Mouse (Mus musculus): ENCODE measurements around the gene Adsl.
A peak's percentile ranks its signal among the peaks of the same experiment; 100 is the strongest.
"Not testable (repeated sequence)": the region's sequence is repeated elsewhere in the genome, so short reads cannot be mapped to it uniquely, and the experiment has no call there.

Gene Adsl

DNA sequence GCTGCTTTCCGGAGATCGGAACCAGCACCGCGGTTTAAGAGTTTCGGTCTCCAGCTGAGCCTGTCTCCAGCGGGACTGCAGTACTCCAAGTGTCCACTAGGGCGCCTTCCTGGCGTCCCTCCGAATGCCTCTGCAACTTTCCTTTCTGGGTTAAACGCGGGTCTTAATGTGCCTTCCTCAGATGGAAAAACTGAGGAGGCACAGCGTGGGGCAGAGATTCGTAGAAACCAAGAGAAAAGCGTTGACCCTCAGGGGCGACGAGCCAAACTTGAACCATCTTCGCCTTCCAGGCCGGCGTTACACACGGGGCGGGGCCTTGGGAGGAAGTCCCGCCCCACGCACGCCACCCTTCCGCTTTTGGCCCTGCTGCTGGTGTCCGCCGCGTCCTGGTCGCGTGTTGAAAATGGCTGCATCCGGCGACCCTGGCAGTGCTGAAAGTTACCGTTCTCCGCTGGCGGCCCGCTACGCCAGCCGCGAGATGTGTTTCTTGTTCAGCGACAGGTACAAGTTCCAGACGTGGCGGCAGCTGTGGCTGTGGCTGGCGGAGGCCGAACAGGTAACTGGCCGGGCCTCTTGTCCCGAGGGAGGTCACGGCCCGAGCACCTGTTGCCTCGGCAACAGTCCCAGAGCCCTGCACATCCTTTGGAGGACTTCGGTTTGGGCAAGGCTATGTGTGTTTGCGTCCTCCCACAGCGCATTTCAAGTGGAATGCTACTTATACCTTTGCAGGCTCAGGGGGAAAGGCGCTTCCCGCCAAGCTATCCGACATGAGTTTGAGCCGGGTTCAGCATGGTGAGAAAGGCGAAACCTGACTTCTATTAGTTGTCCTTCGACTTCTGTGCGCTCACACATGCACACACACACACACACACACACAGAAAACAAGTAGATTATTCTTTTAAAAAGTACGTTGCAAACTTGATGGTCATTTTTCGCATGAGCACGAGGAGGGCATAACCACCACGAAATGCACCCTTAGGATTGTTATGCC lies at the start of gene Adsl:
TSS of gene Adsl (plus strand) at position 346 of the 991 bp plus-strand sequence.
- DNase-seq: peak; percentile 88

GRCm38 (mm10) chr15:80899806-80900205 lies 48.5 kb upstream of the Adsl start:
- DNase-seq: no peak

DNA sequence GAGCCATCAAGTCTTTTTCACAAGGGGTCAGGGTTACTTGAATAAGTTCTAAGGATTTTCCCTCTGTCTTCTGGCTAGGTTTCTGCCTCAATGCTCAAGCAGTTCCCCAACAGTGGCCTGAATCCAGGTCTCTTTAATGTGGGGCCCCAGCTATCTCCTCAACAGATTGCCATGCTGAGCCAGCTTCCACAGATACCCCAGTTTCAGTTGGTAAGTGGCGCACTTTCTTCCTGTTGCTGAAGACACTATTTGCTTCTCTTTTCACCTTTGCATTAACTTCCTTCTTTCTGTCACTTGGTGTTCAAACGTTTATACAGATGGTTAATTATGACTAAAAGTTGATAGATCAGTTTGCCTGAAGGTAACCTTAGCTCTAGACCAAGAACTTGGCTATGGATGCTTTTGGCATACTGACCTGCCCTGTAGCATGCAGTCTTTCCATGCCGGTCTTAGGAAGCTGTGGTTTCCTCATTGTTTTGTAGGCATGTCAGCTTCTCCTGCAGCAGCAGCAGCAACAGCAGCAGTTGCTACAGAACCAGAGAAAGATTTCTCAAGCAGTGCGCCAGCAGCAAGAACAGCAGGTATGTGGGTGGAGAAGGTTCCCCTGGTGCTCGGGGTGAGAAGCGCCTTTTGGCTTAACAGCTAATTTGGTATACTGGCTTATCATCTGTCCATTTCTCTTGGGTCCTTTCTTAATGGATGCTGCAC lies 46.3 kb upstream of the Adsl start:
- no peak for DNase-seq

DNA sequence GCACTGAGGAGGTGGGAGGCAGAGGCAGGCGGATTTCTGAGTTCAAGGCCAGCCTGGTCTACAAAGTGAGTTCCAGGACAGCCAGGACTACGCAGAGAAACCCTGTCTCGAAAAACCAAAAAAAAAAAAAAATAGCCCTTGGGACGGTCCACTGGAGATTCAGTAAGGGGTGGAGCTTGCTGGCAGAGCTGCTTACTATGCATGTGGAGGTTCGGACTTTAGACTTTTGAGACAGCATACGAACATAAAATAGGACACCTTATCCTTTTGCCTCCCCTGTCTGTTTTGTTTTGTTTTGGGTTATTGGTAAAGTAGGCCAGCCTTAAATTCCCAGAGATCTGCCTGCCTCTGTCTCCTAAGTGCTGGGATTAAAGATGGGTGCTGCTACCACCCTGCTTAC lies 43.5 kb upstream of the Adsl start:
- DNase-seq: not testable (repeated sequence)

- no peak for DNase-seq
Observed at GRCm38 (mm10) chr15:80910183-80910582, 38.1 kb upstream of the Adsl start.

DNA sequence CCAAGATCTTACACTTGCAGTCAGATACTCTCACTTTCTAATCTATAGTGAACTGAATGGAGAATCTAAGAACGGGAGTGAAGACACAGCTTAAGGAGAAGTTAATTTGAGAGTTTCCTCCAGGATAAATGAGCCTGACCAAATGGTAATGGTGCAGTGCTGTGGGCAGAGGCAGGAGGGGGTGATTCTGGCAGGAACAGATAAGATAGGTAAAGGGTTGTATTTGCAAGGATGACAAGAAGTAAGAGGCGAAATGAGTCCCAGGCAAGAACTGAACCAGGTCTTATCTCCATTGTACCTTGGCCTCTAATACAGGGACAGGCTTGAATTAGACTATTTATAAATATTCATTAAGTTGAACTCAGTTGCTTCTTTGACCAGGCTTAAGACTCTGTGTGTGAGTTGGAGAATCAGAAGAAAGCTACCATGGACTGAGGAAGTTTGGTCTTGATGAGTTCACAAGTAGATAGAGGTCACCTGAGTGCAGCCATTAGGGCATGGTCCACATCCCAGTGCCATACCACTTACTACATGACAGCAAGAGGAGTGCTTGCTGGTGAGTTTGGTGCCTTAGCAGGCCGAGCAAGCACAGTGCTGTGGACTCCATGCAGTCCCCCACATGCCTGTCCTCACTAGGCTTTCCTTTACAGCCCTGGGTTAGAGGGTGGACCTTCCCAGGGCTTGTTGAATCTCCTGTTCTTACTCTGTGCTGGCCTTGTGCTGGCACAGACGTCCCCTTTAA lies 37.3 kb upstream of the Adsl start:
- DNase-seq: no peak

DNA sequence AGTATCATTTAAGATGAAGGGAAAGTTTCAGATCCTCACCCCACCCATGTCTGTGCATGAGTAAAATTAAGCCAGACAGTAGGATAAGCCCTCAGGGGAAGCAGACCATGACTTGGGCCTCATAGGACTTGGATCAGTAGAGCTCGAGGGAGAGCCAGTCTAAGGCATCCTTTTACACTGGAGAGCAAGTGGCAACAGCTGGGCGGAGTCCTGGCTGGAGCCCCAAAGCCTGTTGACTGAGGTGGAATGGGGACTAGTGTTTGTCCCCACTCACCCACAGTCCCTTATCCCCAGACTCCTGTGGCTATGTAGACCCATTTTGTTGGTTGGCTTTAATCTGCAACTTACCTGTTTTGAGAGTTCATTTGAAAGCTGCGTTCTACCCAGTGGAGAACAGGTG lies 36.1 kb upstream of the Adsl start:
- DNase-seq: no peak

GRCm38 (mm10) chr15:80913803-80914202 lies 34.5 kb upstream of the Adsl start:
- DNase-seq: no peak

DNA sequence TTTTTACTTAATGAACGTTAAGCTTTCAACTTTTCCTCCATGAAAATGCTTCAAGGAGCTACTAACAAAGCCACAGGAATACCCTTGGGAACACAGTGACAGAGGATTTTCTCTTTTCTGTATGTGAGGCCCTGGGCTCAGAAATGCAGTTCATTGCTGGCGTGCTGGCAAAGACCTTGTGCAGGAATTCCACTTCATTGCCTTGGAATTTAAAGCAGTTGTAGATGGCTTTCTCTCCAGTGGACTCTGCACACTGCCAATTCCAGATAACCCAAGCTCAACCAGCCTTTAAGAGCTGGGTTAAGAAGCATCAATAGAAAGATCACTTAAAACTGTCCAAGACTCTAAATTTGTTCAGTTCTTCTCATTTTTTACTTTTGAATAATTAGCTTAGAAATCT lies 32.4 kb upstream of the Adsl start:
- no peak for DNase-seq

DNA sequence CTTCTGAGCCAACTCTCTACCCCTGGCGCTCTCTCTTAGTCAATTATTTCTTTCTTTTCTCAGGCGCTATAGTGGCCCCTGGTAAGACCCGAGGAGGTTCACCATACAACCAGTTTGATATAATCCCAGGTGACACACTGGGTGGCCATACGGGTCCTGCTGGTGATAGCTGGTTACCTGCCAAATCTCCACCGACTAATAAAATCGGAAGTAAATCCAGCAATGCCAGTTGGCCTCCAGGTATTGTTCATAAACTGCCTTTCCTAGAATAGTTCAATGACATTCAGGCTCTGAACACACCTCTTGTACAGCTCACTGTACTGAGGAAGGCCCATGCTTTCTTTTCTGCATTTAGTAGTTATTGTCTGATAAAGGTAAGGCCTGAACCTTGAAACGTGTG lies 31.7 kb upstream of the Adsl start:
- DNase-seq: no peak

DNA sequence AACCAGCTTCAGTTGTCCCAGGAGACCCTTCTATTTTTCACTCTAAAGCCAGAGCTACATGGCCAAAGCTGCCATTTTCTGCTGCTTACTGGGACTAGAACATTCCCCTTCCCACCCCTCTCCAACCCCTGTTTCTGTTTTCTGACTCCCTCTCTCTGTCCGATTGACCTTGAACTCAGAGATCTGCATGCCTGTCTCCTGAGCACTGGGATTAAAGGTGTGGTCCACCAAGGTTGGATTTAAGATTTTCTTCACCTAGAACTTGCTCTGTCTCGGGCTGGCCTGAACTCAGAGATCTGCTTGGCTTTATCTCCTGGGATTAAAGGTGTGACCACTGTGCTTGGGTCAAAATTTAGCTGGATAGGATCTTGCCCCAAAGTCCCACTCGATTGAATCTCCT lies 27.9 kb upstream of the Adsl start:
- no peak for DNase-seq

DNA sequence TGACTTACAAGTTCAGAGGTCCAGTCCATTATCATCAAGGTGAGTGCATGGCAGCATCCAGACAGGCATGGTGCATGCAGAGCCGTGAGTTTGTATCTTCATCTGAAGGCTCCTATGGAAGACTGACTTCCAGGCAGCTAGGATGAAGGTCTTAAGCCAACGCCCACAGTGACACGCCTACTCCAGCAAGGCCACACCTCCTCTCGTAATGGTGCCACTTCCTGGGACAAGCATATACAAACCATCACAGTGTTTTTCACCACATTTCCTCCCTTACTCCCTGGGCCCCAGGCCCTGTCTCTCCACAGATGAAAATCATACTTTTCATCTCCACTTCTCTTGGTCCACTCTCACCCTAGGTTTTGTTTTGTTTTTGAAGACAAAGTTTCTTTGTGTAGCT lies 26.5 kb upstream of the Adsl start:
- DNase-seq: no peak

- DNase-seq: no peak
Observed at GRCm38 (mm10) chr15:80924211-80924610, 24.1 kb upstream of the Adsl start.

DNA sequence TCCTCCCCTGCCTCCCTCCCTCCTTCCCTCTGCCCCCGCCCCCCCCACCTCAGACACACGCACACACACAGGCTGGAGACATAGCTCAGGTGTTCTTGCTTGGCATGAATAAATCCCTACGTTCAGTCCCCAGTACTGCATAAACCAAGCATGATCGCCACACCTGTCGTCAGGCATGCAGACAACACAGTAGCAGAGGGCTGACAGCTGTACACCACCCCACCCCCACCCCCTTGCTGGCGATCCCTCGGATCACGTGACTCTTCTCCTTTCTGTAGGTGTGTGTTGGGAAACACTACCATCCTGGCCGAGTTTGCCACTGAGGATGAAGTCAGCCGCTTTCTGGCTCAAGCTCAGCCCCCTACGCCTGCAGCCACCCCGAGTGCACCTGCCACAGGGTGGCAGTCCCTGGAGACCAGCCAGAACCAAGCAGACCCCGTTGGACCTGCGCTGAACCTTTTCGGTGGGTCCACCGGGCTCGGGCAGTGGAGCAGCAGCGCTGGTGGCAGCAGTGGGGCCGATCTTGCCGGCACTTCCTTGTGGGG lies 19.4 kb upstream of the Adsl start:
- DNase-seq: no peak

DNA sequence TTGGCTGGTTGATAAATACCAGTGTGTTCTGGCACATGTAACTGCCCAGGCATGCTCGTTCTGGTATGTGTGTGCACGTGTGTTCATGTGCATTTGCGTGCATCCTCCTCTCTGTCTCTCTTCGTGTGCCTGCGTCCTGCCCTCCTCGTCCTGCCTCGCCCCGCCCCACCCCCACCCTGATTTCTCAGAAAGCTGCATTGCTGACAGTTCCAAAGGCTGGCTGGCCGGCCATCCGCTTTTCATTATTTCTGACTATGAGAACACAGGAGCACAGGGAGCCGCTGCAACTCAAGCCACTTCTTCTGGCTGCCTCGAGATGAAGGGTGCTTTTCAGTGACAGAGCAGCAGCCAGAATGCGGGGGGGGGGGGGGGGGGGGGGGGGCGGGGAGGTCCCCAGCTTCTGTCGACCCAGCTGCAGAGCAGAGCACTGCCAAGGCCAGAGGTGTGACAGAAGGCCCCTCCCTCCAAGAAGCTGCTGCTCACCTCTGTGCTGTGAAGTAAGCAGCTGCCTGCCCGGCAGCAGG lies 18.2 kb upstream of the Adsl start:
- no peak for DNase-seq

DNA sequence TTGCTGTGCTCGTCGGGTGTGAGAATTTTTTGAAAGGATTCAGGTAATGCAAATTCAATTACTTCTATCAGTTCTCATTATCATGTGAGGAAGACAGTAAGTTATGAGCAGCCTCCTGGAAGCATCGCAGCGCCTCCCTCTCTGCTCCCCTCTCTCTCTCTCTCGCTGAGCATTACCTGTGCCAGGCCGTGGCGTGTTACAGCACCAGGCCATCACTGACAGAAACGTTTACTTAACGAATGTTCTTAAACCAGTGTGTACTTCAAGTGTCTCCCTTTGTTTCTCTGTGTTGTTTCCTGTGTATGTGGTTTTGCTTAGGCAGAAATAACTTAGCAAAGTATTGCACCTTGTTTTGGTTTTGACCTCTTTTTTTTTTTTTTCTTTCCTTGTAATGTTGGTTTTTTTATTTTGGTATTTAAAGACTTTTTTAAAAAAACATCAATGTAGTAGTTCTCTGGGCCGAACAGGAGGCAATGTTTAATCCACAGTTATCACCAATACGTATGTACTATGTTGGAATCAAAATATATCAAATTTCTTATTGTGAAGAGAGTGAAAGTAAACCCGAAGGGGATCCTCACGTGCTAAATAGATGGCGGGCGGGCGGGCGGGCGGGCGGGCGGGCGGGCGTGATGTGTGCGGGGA lies 17.5 kb upstream of the Adsl start:
- DNase-seq: not testable (repeated sequence)

DNA sequence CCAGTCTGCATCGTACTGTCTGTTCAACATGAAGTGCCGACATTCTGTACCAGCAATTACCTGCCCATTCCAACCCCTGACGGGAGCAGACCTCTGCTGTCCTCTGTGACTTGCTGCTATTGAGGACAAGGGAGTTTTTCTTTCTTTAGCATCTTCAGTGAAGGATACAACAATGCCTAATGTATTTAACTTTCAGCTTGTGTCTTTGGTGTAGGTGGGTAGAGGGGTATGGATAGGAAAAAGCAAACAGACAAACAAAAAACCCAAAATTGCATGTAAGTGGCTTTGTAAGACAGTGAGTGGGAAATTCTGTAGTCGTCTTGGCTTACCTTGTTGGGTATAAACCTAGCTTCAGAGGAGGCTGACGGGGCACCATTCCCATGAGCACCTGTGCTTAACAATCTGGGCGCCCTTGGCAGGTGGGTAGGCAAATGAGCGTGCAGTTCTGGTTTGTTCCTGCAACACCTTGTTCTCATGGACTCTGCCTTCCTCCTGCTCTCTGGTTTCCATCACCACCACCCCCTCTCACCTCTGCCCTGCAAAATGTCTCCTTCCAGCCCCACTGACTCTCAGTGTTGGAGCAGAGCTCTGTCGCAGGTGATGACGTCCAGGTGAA lies 16.8 kb upstream of the Adsl start:
- no peak for DNase-seq

GRCm38 (mm10) chr15:80934841-80935240 lies 13.4 kb upstream of the Adsl start:
- no peak for DNase-seq

DNA sequence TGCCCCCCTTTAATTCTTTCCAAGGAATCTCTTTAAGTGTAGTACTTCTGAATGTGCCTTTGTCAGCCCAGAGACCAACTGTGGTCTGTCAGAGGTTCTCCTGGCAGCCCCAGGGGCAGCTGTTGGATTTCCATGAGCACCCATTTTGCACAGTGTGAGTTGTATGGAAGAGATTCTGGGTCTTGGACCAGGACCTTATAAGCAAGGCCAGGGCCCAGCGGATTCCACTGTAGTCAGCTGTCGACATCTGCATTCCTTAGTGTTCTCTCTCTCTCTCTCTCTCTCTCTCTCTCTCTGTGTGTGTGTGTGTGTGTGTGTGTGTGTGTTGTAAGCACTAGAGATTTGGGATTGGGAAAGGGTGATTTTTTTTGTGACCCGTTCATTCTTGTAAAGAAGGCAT lies 11.6 kb upstream of the Adsl start:
- no peak for DNase-seq

DNA sequence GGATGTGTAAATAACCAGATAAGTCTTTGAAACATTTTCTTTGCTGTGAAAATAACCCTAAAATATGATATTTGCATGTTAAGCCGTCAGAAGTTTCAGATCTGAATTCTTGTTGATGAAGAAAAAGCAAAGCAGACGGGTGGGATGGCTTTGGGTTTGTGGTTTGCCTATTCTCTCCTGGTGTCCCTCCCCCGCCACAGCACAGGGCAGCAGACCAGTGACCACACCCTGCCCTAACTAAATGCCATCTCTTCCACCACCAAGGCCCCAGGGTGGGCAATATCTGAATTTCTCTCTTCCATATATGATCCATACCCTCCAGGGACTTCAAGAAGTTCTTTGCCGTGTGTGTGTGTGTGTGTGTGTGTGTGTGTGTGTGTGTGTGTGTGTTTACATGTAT lies 9.7 kb upstream of the Adsl start:
- DNase-seq: no peak

DNA sequence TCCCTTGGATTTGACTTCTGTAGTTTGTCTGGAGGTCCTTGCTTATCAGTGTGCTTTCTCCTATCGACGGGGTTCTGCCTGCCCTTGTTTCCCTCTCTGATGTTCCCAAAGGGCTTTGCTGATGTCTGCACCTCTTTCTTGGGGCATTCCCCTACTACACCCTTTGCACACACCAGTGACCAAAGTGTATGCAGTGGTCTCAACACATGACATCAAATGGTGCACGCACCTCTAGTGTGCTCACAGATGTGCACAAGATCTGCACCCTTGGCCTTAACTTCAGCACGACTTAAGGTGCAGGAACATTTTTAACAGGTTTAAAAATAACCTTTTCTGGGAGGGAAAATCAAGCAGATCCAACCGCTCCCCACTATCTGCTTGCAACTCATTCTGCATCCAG lies 8.9 kb upstream of the Adsl start:
- no peak for DNase-seq
